Mouse (Mus musculus): Measurements from ENCODE around the gene Pls1. TPM values are rescaled to one million over a fixed set of nuclear protein-coding genes. Genes with fewer than 3 reads are reported as not detected.

The Pls1 gene
- polyA plus RNA-seq, 1 experiment from 2014 or later = 6.1 TPM

- ATAC-seq (ENCODE audit: insufficient number of reproducible peaks, low FRiP score, low TSS enrichment, low read depth) = no peak
- no peak overlapping the region for H3K4me2 ChIP-seq (replicated peaks)
- no peaks in the 10 kb centered on the region for H3K27me3 ChIP-seq
- no peak overlapping the region for H3K27ac ChIP-seq (replicated peaks)
- no peak overlapping the region for H3K9ac ChIP-seq
- no peak overlapping the region for H3K4me3 ChIP-seq (replicated peaks)
- H3K36me3 ChIP-seq = no peaks in the 10 kb centered on the region
- no peaks in the 10 kb centered on the region for H3K4me1 ChIP-seq
- 69% methylated on average over 3 of the region's 3 CpGs for WGBS
- no peaks in the 10 kb centered on the region for H3K9me3 ChIP-seq (replicated peaks)
These were observed 41.3 kb downstream of the Pls1 start for GRCm38 (mm10) chr9:95803783-95804182.

- H3K9me3 ChIP-seq (replicated peaks) = no peaks in the 10 kb centered on the region
- H3K27ac ChIP-seq (replicated peaks) = no peak overlapping the region
- H3K36me3 ChIP-seq = no peaks in the 10 kb centered on the region
- H3K27me3 ChIP-seq = no peaks in the 10 kb centered on the region
- ATAC-seq (ENCODE audit: insufficient number of reproducible peaks, low FRiP score, low TSS enrichment, low read depth) = no peak
- WGBS = 64% methylated on average over 10 of the region's 10 CpGs
- H3K9ac ChIP-seq = no peak overlapping the region
- no peak overlapping the region for H3K4me3 ChIP-seq (replicated peaks)
- no peaks in the 10 kb centered on the region for H3K4me1 ChIP-seq
- no peak overlapping the region for H3K4me2 ChIP-seq (replicated peaks)
These were observed 43.3 kb downstream of the Pls1 start for GRCm38 (mm10) chr9:95801610-95802451.

GRCm38 (mm10) chr9:95796323-95796722 is 48.8 kb downstream of the Pls1 start:
- H3K4me1 ChIP-seq = no peaks in the 10 kb centered on the region
- H3K36me3 ChIP-seq = no peaks in the 10 kb centered on the region
- no peak overlapping the region for H3K4me3 ChIP-seq (replicated peaks)
- 75% methylated on average over 2 of the region's 2 CpGs for WGBS
- no peak overlapping the region for H3K9ac ChIP-seq
- H3K27ac ChIP-seq (replicated peaks) = no peak overlapping the region
- ATAC-seq (ENCODE audit: insufficient number of reproducible peaks, low FRiP score, low TSS enrichment, low read depth) = no peak
- H3K9me3 ChIP-seq (replicated peaks) = no peaks in the 10 kb centered on the region
- no peaks in the 10 kb centered on the region for H3K27me3 ChIP-seq
- H3K4me2 ChIP-seq (replicated peaks) = no peak overlapping the region

- Histone ChIP-seq H3K36me3 (no peaks in the 10 kb centered on the region), H3K4me3 (replicated peaks) (no peak overlapping the region), H3K4me1 (no peaks in the 10 kb centered on the region), H3K9me3 (replicated peaks) (no peaks in the 10 kb centered on the region), H3K9ac (no peak overlapping the region), H3K27ac (replicated peaks) (no peak overlapping the region), H3K4me2 (replicated peaks) (no peak overlapping the region), H3K27me3 (no peaks in the 10 kb centered on the region)
- no peak for ATAC-seq (ENCODE audit: insufficient number of reproducible peaks, low FRiP score, low TSS enrichment, low read depth)
- WGBS = 79% methylated on average over 5 of the region's 5 CpGs
These were observed 49.3 kb downstream of the Pls1 start for GRCm38 (mm10) chr9:95795844-95796243.

- no peaks in the 10 kb centered on the region for H3K9me3 ChIP-seq (replicated peaks)
- no peak overlapping the region for H3K4me3 ChIP-seq (replicated peaks)
- 80% methylated on average over 2 of the region's 2 CpGs for WGBS
- no peak overlapping the region for H3K4me2 ChIP-seq (replicated peaks)
- no peaks in the 10 kb centered on the region for H3K36me3 ChIP-seq
- H3K27me3 ChIP-seq = no peaks in the 10 kb centered on the region
- H3K9ac ChIP-seq = no peak overlapping the region
- no peak for ATAC-seq (ENCODE audit: insufficient number of reproducible peaks, low FRiP score, low TSS enrichment, low read depth)
- H3K4me1 ChIP-seq = no peaks in the 10 kb centered on the region
- no peak overlapping the region for H3K27ac ChIP-seq (replicated peaks)
These were observed 49.9 kb downstream of the Pls1 start for GRCm38 (mm10) chr9:95795077-95795784.

- no peak overlapping the region for H3K4me3 ChIP-seq (replicated peaks)
- no peaks in the 10 kb centered on the region for H3K4me1 ChIP-seq
- H3K9me3 ChIP-seq (replicated peaks) = no peaks in the 10 kb centered on the region
- no peak overlapping the region for H3K4me2 ChIP-seq (replicated peaks)
- H3K9ac ChIP-seq = no peak overlapping the region
- WGBS = 88% methylated on average over 15 of the region's 15 CpGs
- H3K36me3 ChIP-seq = no peaks in the 10 kb centered on the region
- no peak overlapping the region for H3K27ac ChIP-seq (replicated peaks)
- ATAC-seq (ENCODE audit: insufficient number of reproducible peaks, low FRiP score, low TSS enrichment, low read depth) = no peak
- H3K27me3 ChIP-seq = no peaks in the 10 kb centered on the region
These were observed 50.9 kb downstream of the Pls1 start for GRCm38 (mm10) chr9:95793986-95794744.

- WGBS = 76% methylated on average over 16 of the region's 16 CpGs
These were observed 60.1 kb downstream of the Pls1 start for GRCm38 (mm10) chr9:95784888-95785511.

GRCm38 (mm10) chr9:95783646-95784293 is 61.3 kb downstream of the Pls1 start:
- H3K27me3 ChIP-seq = no peaks in the 10 kb centered on the region
- no peak overlapping the region for H3K9ac ChIP-seq
- WGBS = 73% methylated on average over 17 of the region's 17 CpGs
- H3K36me3 ChIP-seq = no peaks in the 10 kb centered on the region
- no peak overlapping the region for H3K4me2 ChIP-seq (replicated peaks)
- no peak for ATAC-seq (ENCODE audit: insufficient number of reproducible peaks, low FRiP score, low TSS enrichment, low read depth)
- H3K9me3 ChIP-seq (replicated peaks) = no peaks in the 10 kb centered on the region
- no peak overlapping the region for H3K27ac ChIP-seq (replicated peaks)
- no peak overlapping the region for H3K4me3 ChIP-seq (replicated peaks)
- H3K4me1 ChIP-seq = no peaks in the 10 kb centered on the region

More at GRCm38 (mm10) chr9:95784888-95785511, 60.1 kb downstream of the Pls1 start:
- ATAC-seq (ENCODE audit: insufficient number of reproducible peaks, low FRiP score, low TSS enrichment, low read depth) = no peak
- H3K4me2 ChIP-seq (replicated peaks) = no peak overlapping the region
- H3K4me3 ChIP-seq (replicated peaks) = no peak overlapping the region
- no peaks in the 10 kb centered on the region for H3K9me3 ChIP-seq (replicated peaks)
- no peaks in the 10 kb centered on the region for H3K27me3 ChIP-seq
- no peak overlapping the region for H3K9ac ChIP-seq
- no peak overlapping the region for H3K27ac ChIP-seq (replicated peaks)
- H3K4me1 ChIP-seq = no peaks in the 10 kb centered on the region
- no peaks in the 10 kb centered on the region for H3K36me3 ChIP-seq

- no peaks in the 10 kb centered on the region for H3K4me1 ChIP-seq
- no peak overlapping the region for H3K4me3 ChIP-seq (replicated peaks)
- H3K27me3 ChIP-seq = no peaks in the 10 kb centered on the region
- no peak overlapping the region for H3K4me2 ChIP-seq (replicated peaks)
- no peak for ATAC-seq (ENCODE audit: insufficient number of reproducible peaks, low FRiP score, low TSS enrichment, low read depth)
- no peak overlapping the region for H3K27ac ChIP-seq (replicated peaks)
- no peaks in the 10 kb centered on the region for H3K36me3 ChIP-seq
- no peak overlapping the region for H3K9ac ChIP-seq
- 63% methylated on average over 2 of the region's 2 CpGs for WGBS
- no peaks in the 10 kb centered on the region for H3K9me3 ChIP-seq (replicated peaks)
These were observed 73.4 kb downstream of the Pls1 start for GRCm38 (mm10) chr9:95771671-95772070.

- H3K4me2 ChIP-seq (replicated peaks) = no peak overlapping the region
- no peaks in the 10 kb centered on the region for H3K27me3 ChIP-seq
- no peaks in the 10 kb centered on the region for H3K9me3 ChIP-seq (replicated peaks)
- H3K27ac ChIP-seq (replicated peaks) = no peak overlapping the region
- no peaks in the 10 kb centered on the region for H3K36me3 ChIP-seq
- WGBS = 88% methylated on average over 4 of the region's 4 CpGs
- H3K9ac ChIP-seq = no peak overlapping the region
- H3K4me3 ChIP-seq (replicated peaks) = no peak overlapping the region
- no peaks in the 10 kb centered on the region for H3K4me1 ChIP-seq
- no peak for ATAC-seq (ENCODE audit: insufficient number of reproducible peaks, low FRiP score, low TSS enrichment, low read depth)
These were observed 81.9 kb downstream of the Pls1 start for GRCm38 (mm10) chr9:95763218-95763617.
